ENCODE assay signal across 21 mouse cellular contexts in the genomic region with DNA sequence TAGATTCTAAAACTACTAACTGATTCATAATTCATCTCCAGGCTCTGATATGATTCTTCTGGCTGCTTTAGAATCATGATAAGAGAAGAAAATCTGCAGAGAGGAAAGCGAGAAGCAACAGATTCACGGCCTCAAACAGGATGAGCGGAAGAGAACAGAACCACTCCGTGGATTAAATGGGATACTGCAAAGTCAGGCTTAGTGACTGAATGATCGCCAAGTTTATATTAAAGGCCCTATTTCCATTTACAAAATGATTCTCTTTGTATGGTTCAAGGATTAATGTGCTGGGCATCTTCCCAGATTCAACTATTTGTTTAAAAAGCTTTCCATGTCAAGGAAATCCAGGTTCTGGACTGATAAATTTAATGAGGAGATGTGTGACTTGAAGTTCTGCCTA.
"Had no signal": no experiment of that assay in that cellular context is flagged by ENCODE, and none has a peak within 500 bp of the region (broad histone marks: within the 10 kb centered on the region; RNA-seq: fewer than 3 reads in every experiment).

No protein-coding gene starts in this region.

- H3K27ac ChIP-seq: kidney, embryonic 15.5 days; left cerebral cortex, adult 2 months; limb, embryonic 12.5 days; limb, embryonic 15.5 days; liver, embryonic 14.5 days; macrophage; midbrain, embryonic 12.5 days; midbrain, embryonic 15.5 days; neural tube, embryonic 12.5 days; neural tube, embryonic 15.5 days had no signal

- H3K9me3 ChIP-seq: kidney, embryonic 15.5 days; limb, embryonic 12.5 days; limb, embryonic 15.5 days; midbrain, embryonic 12.5 days; midbrain, embryonic 15.5 days; neural tube, embryonic 12.5 days; neural tube, embryonic 15.5 days had no signal

- DNase-seq: kidney, adult 11 months; kidney, adult 8-10 months; kidney, postnatal 10 days; kidney, postnatal 36 days; layer of hippocampus, postnatal 36 days; liver, postnatal 0 days; retina, postnatal 1 day; right cerebral cortex, postnatal 25 days; spleen, adult 18-20 months; thymus, postnatal 25 days had no signal

- H3K4me1 ChIP-seq: kidney, embryonic 15.5 days; limb, embryonic 12.5 days; limb, embryonic 15.5 days; midbrain, embryonic 12.5 days; midbrain, embryonic 15.5 days; neural tube, embryonic 12.5 days; neural tube, embryonic 15.5 days had no signal

- H3K9ac ChIP-seq: kidney, embryonic 15.5 days; limb, embryonic 12.5 days; limb, embryonic 15.5 days; liver, embryonic 14.5 days; liver, postnatal 0 days; midbrain, embryonic 12.5 days; midbrain, embryonic 15.5 days; neural tube, embryonic 12.5 days; neural tube, embryonic 15.5 days had no signal

- H3K27me3 ChIP-seq: kidney, embryonic 15.5 days; limb, embryonic 12.5 days; limb, embryonic 15.5 days; midbrain, embryonic 12.5 days; midbrain, embryonic 15.5 days; neural tube, embryonic 12.5 days; neural tube, embryonic 15.5 days had no signal

- H3K4me2 ChIP-seq: kidney, embryonic 15.5 days; limb, embryonic 12.5 days; limb, embryonic 15.5 days; liver, embryonic 11.5 days; midbrain, embryonic 12.5 days; midbrain, embryonic 15.5 days; neural tube, embryonic 12.5 days; neural tube, embryonic 15.5 days had no signal

- H3K36me3 ChIP-seq: kidney, embryonic 15.5 days; limb, embryonic 12.5 days; limb, embryonic 15.5 days; midbrain, embryonic 12.5 days; midbrain, embryonic 15.5 days; neural tube, embryonic 12.5 days; neural tube, embryonic 15.5 days had no signal

- ATAC-seq: liver, postnatal 0 days; midbrain, embryonic 15.5 days had no signal

- H3K4me3 ChIP-seq: kidney, embryonic 15.5 days; left cerebral cortex, adult 2 months; limb, embryonic 12.5 days; limb, embryonic 15.5 days; midbrain, embryonic 12.5 days; midbrain, embryonic 15.5 days; neural tube, embryonic 12.5 days; neural tube, embryonic 15.5 days had no signal
